Mouse (Mus musculus) stomach, embryonic 15.5 days (tissue): ENCODE measurements around the gene Foxp4. TPM values are rescaled to one million over a fixed set of nuclear protein-coding genes. Genes with fewer than 3 reads are reported as not detected.

Experiments
- polyA plus RNA-seq: library from polyadenylated mRNA; unstranded; fragments of >200 nt; fragmentation: Nextera tagmentation; extraction: Ambion mirVana; gene quantifications from 2 replicates; pipeline ENCODE4 v1.2.1, GENCODE M21; 2015

Foxp4 gene
- polyA plus RNA-seq, 1 experiment from 2014 or later = 25.0 TPM

Other genes starting within 250 kb of the Foxp4 start
- 404 and 405 TPM in 2 replicates for gene Tomm6, start 236.3 kb downstream of the Foxp4 start, polyA plus RNA-seq
- 4.7 TPM in 2 replicates for gene Frs3, start 235.6 kb downstream of the Foxp4 start, polyA plus RNA-seq
- 0.19 and 0.27 TPM in 2 replicates for gene Gm21981, start 230.2 kb downstream of the Foxp4 start, polyA plus RNA-seq
- gene Prickle4, start 229.9 kb downstream of the Foxp4 start, polyA plus RNA-seq = 0.34 and 0.42 TPM in 2 replicates
- gene Pgc, start 197.8 kb downstream of the Foxp4 start, polyA plus RNA-seq = 52.1 and 71.7 TPM in 2 replicates
- 10.2 and 10.7 TPM in 2 replicates for gene Tfeb, start 187.6 kb downstream of the Foxp4 start, polyA plus RNA-seq
- 10.3 and 11.2 TPM in 2 replicates for gene Mdfi, start 90.0 kb downstream of the Foxp4 start, polyA plus RNA-seq
- 0.18 TPM in 1 of 2 replicates, not detected in the other for gene 1700122O11Rik, start 113.6 kb upstream of the Foxp4 start, polyA plus RNA-seq
- not detected in 2 replicates for gene 1700067P10Rik, start 164.7 kb upstream of the Foxp4 start, polyA plus RNA-seq
- gene 9830107B12Rik, start 221.6 kb upstream of the Foxp4 start, polyA plus RNA-seq = 0.19 and 0.27 TPM in 2 replicates
- 0.32 and 0.35 TPM in 2 replicates for gene A530064D06Rik, start 242.6 kb upstream of the Foxp4 start, polyA plus RNA-seq